Mouse (Mus musculus) E14TG2a.4 (cell line): Measurements from ENCODE around the gene C2cd2.

Source experiments
- CTCF ChIP-seq: conservative IDR thresholded peaks from 2 replicates; pipeline ENCODE4 v1.5.1; 2014; ENCODE audit warnings: low read length
- NANOG ChIP-seq: IDR thresholded peaks from 2 replicates; pipeline ENCODE4 v1.6.1; 2014; ENCODE audit warnings: borderline replicate concordance, low read length, mixed read lengths
- POU5F1 ChIP-seq: IDR thresholded peaks from 2 replicates; pipeline ENCODE4 v1.6.1; 2014; ENCODE audit warnings: low read length, borderline replicate concordance

DNA sequence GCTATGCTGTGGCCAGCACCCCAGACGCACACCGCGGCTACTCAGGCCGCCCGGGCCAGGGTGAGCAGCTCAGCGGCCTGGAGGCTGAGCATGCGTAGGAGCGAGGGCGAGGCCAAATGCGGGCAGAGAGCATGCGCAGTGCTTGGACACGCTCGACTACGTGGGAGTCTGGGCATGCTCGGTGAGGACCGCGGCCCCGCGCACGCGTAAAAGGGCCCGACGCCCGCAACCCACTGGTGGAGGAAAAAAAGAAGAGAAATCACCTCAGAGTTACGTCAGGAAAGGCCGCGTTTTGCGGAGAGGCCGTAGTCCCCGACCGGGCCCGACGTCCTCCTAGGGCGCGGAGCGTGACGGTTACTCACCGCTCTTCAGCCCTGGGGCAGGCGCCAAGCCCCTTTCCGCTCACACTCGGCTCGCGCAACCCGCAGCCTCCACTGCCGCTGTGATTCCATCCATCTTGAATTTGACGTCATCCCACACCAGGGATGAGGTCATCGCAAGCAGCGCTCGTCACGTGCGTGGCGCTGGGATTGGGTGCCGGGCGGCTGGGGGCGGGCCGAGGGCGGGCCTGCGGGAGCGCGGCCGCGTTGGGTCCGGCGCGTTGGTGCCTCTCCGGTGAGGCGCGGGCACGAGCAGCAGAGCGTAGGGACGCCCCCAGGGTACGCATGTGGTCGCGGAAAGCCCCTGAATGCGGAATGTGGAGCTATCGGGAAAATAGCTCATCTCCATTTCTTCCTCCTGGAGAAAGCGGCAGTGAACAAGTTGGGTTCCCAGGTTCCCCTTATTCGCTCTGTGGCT, at the start of gene C2cd2, which contains the start of gene Zbtb21:
- TF ChIP-seq CTCF (no peak), NANOG (no peak), POU5F1 (no peak)
